Mouse (Mus musculus) heart, embryonic 11.5 days (tissue): Measurements from ENCODE around the gene Wnt7b. TPM values are rescaled to one million over a fixed set of nuclear protein-coding genes. Genes with fewer than 3 reads are reported as not detected.

Source experiments
- ATAC-seq: fragments of 200-750 bp; cut with Nextera tagmentation; replicated peaks from 2 replicates; pipeline ENCODE4 v1.8.0; 2017; ENCODE audit warnings: moderate library complexity; ENCODE audit not compliant: insufficient number of reproducible peaks, low FRiP score, low TSS enrichment
- H3K27ac ChIP-seq: fragments of 300-500 bp; sonication (generic); 2 replicates; pipeline ENCODE4 v1.5.1; 2014; ENCODE audit warnings: mild to moderate bottlenecking, low read depth, low read length
- H3K27me3 ChIP-seq: fragments of 300-500 bp; sonication (generic); 2 replicates; pipeline ENCODE4 v1.6.1; 2014; ENCODE audit warnings: mild to moderate bottlenecking, low read length, mixed read lengths; ENCODE audit not compliant: control insufficient read depth, insufficient read depth
- H3K36me3 ChIP-seq: fragments of 300-500 bp; sonication (generic); 2 replicates; pipeline ENCODE4 v1.6.1; 2014; ENCODE audit warnings: mild to moderate bottlenecking, low read length, moderate library complexity, mixed read lengths; ENCODE audit not compliant: control insufficient read depth, insufficient read depth
- H3K4me1 ChIP-seq: fragments of 300-500 bp; sonication (generic); 2 replicates; pipeline ENCODE4 v1.6.1; 2014; ENCODE audit warnings: low read length; ENCODE audit not compliant: control insufficient read depth, insufficient read depth
- H3K4me2 ChIP-seq: fragments of 300-500 bp; sonication (generic); 2 replicates; pipeline ENCODE4 v1.6.1; 2014; ENCODE audit warnings: mild to moderate bottlenecking, moderate library complexity
- H3K4me3 ChIP-seq: fragments of 300-500 bp; sonication (generic); 2 replicates; pipeline ENCODE4 v1.5.1; 2014; ENCODE audit warnings: low read depth, low read length
- H3K9ac ChIP-seq: fragments of 300-500 bp; sonication (generic); 2 replicates; pipeline ENCODE4 v1.6.1; 2014; ENCODE audit warnings: mild to moderate bottlenecking, low read depth, low read length, moderate library complexity
- H3K9me3 ChIP-seq: fragments of 300-500 bp; sonication (generic); replicated peaks from 2 replicates; pipeline ENCODE4 v1.6.1; 2016; ENCODE audit warnings: low read length; ENCODE audit not compliant: control insufficient read depth
- WGBS: fragments of 180-500 bp; shearing (Covaris S2); extraction: QIAGEN DNeasy Blood & Tissue Kit; methylation state at CpG from one replicate; pipeline ENCODE4 v1.1.7; 2014; ENCODE audit not compliant: insufficient replicate concordance; 5-methylcytosine and 5-hydroxymethylcytosine counted together
- polyA plus RNA-seq: library from polyadenylated mRNA; unstranded; fragments of >200 nt; fragmentation: Nextera tagmentation; extraction: Ambion mirVana; gene quantifications from 2 replicates; pipeline ENCODE4 v1.2.1, GENCODE M21; 2014

The Wnt7b gene
- polyA plus RNA-seq, 1 experiment from 2014 or later: 1.5 TPM

DNA sequence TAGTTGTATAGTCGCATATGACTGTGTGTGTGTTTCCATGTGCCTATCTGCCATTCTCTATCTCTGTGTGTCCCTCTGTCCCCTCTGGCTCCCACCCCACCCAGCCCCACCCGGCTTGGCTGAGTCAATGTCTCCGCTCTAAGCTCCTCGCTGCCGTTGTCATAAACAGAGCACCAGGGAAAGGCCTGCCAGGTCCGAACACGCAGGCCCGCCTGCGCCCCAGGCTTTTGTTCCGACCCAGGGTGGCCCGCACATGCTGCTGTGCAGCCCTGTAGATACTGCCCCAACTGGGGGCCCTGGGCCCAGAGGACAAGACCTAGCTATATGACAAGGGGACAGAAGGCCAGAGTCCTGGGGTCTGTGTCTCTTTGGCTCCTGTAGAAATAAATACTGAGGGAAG, 28.9 kb downstream of the Wnt7b start:
- no peak for ATAC-seq
- Histone ChIP-seq H3K27me3 (peaks cover 6% of the 10 kb centered on the region), H3K9ac (no peak overlapping the region), H3K36me3 (no peaks in the 10 kb centered on the region), H3K27ac (no peak overlapping the region), H3K4me2 (no peak overlapping the region), H3K4me3 (no peak overlapping the region), H3K4me1 (0 out of 2 replicates have a peak, but pooled peaks cover 3% of the 10 kb centered on the region), H3K9me3 (no peaks in the 10 kb centered on the region)
- WGBS: 86% methylated on average over 11 of the region's 11 CpGs

- H3K4me2 ChIP-seq: no peak overlapping the region
- no peak overlapping the region for H3K9ac ChIP-seq
- no peak overlapping the region for H3K4me3 ChIP-seq
- no peak overlapping the region for H3K27ac ChIP-seq
- H3K4me1 ChIP-seq: 0 out of 2 replicates have a peak, but pooled peaks cover 6% of the 10 kb centered on the region
- H3K27me3 ChIP-seq: peaks cover 8% of the 10 kb centered on the region
- H3K36me3 ChIP-seq: no peaks in the 10 kb centered on the region
- no peak for ATAC-seq
- 82% methylated on average over 4 of the region's 4 CpGs for WGBS
- no peaks in the 10 kb centered on the region for H3K9me3 ChIP-seq
These were observed 35.8 kb downstream of the Wnt7b start for GRCm38 (mm10) chr15:85546500-85546899.

DNA sequence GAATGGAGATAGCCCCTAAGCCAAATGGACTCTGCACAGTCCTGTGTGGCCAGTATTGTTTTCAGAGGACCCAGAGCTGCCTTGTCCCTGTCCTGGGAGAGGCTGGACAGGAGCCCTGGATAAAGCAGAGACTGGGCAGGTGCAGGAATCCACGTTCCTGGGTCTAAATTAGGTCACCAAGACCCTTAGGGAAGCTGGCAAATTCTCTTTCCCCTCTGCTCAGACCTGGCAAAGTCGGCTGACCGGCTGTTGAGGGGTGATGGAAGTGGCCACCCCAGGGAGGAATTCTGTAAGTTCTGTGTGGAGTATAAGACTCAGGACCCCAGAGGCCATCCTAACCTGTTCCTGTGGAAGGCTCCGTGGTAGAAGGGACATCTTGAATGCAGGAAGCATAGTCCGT, 36.9 kb downstream of the Wnt7b start:
- H3K9me3 ChIP-seq: no peaks in the 10 kb centered on the region
- H3K9ac ChIP-seq: no peak overlapping the region
- 63% methylated on average over 5 of the region's 5 CpGs for WGBS
- no peaks in the 10 kb centered on the region for H3K36me3 ChIP-seq
- peaks cover 8% of the 10 kb centered on the region for H3K27me3 ChIP-seq
- H3K4me1 ChIP-seq: 0 out of 2 replicates have a peak, but pooled peaks cover 6% of the 10 kb centered on the region
- no peak overlapping the region for H3K27ac ChIP-seq
- no peak overlapping the region for H3K4me3 ChIP-seq
- ATAC-seq: no peak
- H3K4me2 ChIP-seq: no peak overlapping the region

DNA sequence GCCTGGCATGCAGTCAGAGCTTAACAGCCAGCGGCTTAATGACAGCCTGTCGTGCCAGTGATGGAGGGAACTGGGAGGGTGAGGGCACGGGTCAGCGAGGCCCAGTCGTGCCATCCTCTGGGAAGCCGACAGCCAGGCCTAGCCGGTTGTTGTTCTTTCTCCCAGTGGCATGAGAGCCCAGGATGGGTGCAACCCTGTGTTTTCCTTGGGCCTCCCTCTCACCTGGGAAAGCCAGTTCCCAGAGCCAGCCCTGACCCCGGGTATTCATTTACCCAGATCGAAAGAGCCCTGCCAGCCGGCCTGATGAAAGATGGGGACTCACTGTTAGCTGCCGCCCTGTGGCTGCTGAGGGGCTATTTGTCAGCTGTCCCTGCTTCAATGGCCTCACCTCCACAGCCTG, 44.1 kb downstream of the Wnt7b start:
- H3K4me2 ChIP-seq: no peak overlapping the region
- 60% methylated on average over 11 of the region's 11 CpGs for WGBS
- H3K27ac ChIP-seq: no peak overlapping the region
- H3K9me3 ChIP-seq: no peaks in the 10 kb centered on the region
- 0 out of 2 replicates have a peak, but pooled peaks cover 4% of the 10 kb centered on the region for H3K4me1 ChIP-seq
- ATAC-seq: no peak
- H3K36me3 ChIP-seq: no peaks in the 10 kb centered on the region
- no peak overlapping the region for H3K4me3 ChIP-seq
- H3K27me3 ChIP-seq: peaks cover 11% of the 10 kb centered on the region
- no peak overlapping the region for H3K9ac ChIP-seq

DNA sequence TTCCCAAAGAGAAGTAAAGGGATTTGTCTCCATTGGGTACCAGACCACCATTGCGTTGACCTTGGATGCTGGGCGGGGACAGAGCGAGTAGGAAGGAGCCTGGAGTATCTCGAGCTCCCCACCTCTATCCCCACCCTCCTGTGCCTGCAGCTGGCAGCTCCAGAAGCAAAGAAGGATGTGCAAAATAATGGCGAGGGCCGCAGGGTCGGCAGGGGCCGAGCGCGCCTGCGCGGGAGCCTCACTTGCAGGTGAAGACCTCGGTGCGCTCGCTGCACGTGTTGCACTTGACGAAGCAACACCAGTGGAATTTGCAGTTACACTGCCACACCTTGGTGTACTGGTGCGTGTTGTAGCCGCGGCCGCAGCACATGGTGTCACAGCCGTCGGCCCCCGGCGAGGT, 45.1 kb downstream of the Wnt7b start:
- no peak overlapping the region for H3K9ac ChIP-seq
- H3K36me3 ChIP-seq: no peaks in the 10 kb centered on the region
- no peak overlapping the region for H3K4me3 ChIP-seq
- no peaks in the 10 kb centered on the region for H3K9me3 ChIP-seq
- no peak overlapping the region for H3K27ac ChIP-seq
- H3K4me2 ChIP-seq: no peak overlapping the region
- H3K27me3 ChIP-seq: peaks cover 11% of the 10 kb centered on the region
- 69% methylated on average over 25 of the region's 25 CpGs for WGBS
- ATAC-seq: no peak
- H3K4me1 ChIP-seq: no peaks in the 10 kb centered on the region

DNA sequence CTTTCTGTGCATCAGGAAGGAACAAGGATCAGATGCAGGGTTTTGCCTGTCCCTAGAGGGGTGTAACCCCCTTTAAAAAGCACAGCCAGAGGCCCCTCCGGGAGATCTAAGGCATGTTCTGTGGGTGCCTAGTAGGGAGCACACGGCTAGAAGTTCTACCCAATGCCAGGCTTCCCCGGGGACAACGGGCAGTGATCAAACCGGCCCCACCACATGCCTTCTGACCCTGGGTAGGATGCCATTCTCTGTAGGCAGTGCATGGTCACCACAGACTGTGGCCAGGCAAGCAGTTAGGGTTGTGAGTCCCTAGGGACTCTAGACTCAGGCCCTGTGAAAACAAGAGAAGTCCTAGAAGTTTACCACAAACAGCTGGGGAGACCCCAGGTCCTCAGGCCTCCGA, 47.6 kb downstream of the Wnt7b start:
- 78% methylated on average over 6 of the region's 6 CpGs for WGBS
- Histone ChIP-seq H3K9ac (no peak overlapping the region), H3K27ac (no peak overlapping the region), H3K4me3 (no peak overlapping the region), H3K9me3 (no peaks in the 10 kb centered on the region), H3K36me3 (no peaks in the 10 kb centered on the region), H3K27me3 (peaks cover 13% of the 10 kb centered on the region), H3K4me2 (no peak overlapping the region), H3K4me1 (no peaks in the 10 kb centered on the region)
- no peak for ATAC-seq

DNA sequence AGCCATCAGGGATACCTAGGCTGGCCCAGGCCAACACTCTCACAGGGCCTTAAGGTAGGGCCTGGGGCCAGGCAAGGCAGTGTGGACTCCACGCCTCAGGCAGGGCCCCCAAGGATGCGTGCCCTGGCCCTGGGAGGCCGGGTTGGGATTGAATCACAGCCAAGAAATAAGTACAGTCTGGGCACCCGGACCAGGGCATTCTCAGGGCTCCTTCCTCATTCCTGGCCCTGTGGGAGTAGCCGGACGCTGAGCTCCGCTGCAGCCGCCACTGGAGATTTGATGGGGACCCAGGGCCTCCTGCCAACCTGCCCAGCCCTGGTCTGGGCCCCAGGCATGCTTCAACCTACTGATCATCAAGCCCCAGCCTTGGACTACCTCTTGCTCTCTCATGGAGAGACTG, 48.1 kb downstream of the Wnt7b start:
- no peak overlapping the region for H3K4me2 ChIP-seq
- H3K9me3 ChIP-seq: no peaks in the 10 kb centered on the region
- no peak for ATAC-seq
- H3K9ac ChIP-seq: no peak overlapping the region
- no peaks in the 10 kb centered on the region for H3K4me1 ChIP-seq
- no peaks in the 10 kb centered on the region for H3K36me3 ChIP-seq
- no peak overlapping the region for H3K27ac ChIP-seq
- WGBS: 71% methylated on average over 8 of the region's 8 CpGs
- H3K4me3 ChIP-seq: no peak overlapping the region
- H3K27me3 ChIP-seq: peaks cover 13% of the 10 kb centered on the region

GRCm38 (mm10) chr15:85532063-85532462, 50.2 kb downstream of the Wnt7b start:
- no peak overlapping the region for H3K4me3 ChIP-seq
- H3K4me2 ChIP-seq: no peak overlapping the region
- WGBS: 68% methylated on average over 3 of the region's 3 CpGs
- no peak overlapping the region for H3K27ac ChIP-seq
- ATAC-seq: no peak
- H3K27me3 ChIP-seq: peaks cover 2% of the 10 kb centered on the region
- H3K36me3 ChIP-seq: no peaks in the 10 kb centered on the region
- H3K4me1 ChIP-seq: no peaks in the 10 kb centered on the region
- H3K9me3 ChIP-seq: no peaks in the 10 kb centered on the region
- no peak overlapping the region for H3K9ac ChIP-seq

DNA sequence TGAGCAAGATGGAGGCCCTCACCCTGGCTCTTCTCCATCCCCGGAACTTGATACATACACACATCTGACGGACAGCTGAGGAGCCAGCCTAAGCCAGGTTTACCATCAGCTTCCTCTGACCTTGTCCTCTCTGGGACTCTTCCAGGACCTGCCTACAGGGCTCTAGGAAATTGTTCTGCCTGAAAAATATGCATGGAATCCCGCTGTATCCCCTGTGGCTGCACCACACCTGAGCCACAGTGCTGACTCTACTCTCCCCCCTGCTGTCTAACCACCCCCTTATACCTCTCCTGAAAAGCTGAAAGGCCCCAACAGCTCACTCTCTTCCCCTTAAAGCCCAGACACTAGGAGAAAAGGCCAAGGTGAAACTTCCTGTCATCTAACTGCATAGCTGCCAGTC, 52.4 kb downstream of the Wnt7b start:
- H3K27me3 ChIP-seq: peaks cover 6% of the 10 kb centered on the region; the same call in 1 of the 2 replicates
- no peak for ATAC-seq
- H3K4me1 ChIP-seq: no peaks in the 10 kb centered on the region
- H3K36me3 ChIP-seq: no peaks in the 10 kb centered on the region
- WGBS: 69% methylated on average over 3 of the region's 3 CpGs
- H3K9ac ChIP-seq: no peak overlapping the region
- H3K4me3 ChIP-seq: no peak overlapping the region
- no peaks in the 10 kb centered on the region for H3K9me3 ChIP-seq
- no peak overlapping the region for H3K27ac ChIP-seq
- H3K4me2 ChIP-seq: no peak overlapping the region
